Mouse (Mus musculus) bone marrow, adult 2 months (tissue): ENCODE measurements around the gene Gjc3.

Experiments used
- CTCF ChIP-seq: fragments of 200-500 bp; IDR thresholded peaks from 2 replicates; pipeline ENCODE4 v1.5.1; 2011; ENCODE audit warnings: low read length, control low read depth; ENCODE audit not compliant: control insufficient read depth, insufficient read depth
- POLR2A ChIP-seq: fragments of 200-500 bp; IDR thresholded peaks from 2 replicates; pipeline ENCODE4 v1.6.1; 2011; ENCODE audit warnings: low read depth, mild to moderate bottlenecking, control low read depth, low read length, borderline replicate concordance; ENCODE audit not compliant: control insufficient read depth

GRCm38 (mm10) chr5:137966492-137966891, 3.6 kb upstream of the Gjc3 start:
- no peak for TF ChIP-seq CTCF
- no peak for TF ChIP-seq POLR2A
